Mouse (Mus musculus): ENCODE results near the gene Psma6. TPM values are rescaled to one million over a fixed set of nuclear protein-coding genes. Genes with fewer than 3 reads are reported as not detected.
"Not testable (repeated sequence)": the region's sequence is repeated elsewhere in the genome, so short reads cannot be mapped to it uniquely, and the experiment has no call there.

Psma6 gene
- 433 and 438 TPM in 2 replicates for polyA plus RNA-seq (2014; fragmentation: Nextera tagmentation; extraction: Ambion mirVana)

GRCm38 (mm10) chr12:55384023-55384749 lies at the start of gene Psma6:
Gene Psma6 (plus strand): TSS chr12:55384222.
- H3K4me3 ChIP-seq (ENCODE audit: low read depth, low read length): no peak within 1 kb of the TSS
- H3K4me1 ChIP-seq (replicated peaks; ENCODE audit: control insufficient read depth, insufficient read depth, low read length): no peaks in the 10 kb centered on the region
- no peak within 1 kb of the TSS for H3K4me2 ChIP-seq (ENCODE audit: low read length)
- 74% methylated on average over 10 of the region's 10 CpGs for WGBS
- H3K9ac ChIP-seq (ENCODE audit: low read length): no peak within 1 kb of the TSS
- H3K9me3 ChIP-seq (ENCODE audit: control insufficient read depth, low read length): no peaks in the 10 kb centered on the region
- H3K27ac ChIP-seq (ENCODE audit: low read depth): no peak within 1 kb of the TSS
- DNase-seq (ENCODE audit: low spot score) (no peak), ATAC-seq (replicated peaks; ENCODE audit: low FRiP score, low TSS enrichment, low read depth) (no peak)
- peaks cover 7% of the 10 kb centered on the region; the same call in 1 of the 2 replicates for H3K36me3 ChIP-seq (ENCODE audit: control insufficient read depth, insufficient read depth, low read length)
- H3K27me3 ChIP-seq (replicated peaks; ENCODE audit: control insufficient read depth, insufficient read depth, low read length): no peaks in the 10 kb centered on the region

DNA sequence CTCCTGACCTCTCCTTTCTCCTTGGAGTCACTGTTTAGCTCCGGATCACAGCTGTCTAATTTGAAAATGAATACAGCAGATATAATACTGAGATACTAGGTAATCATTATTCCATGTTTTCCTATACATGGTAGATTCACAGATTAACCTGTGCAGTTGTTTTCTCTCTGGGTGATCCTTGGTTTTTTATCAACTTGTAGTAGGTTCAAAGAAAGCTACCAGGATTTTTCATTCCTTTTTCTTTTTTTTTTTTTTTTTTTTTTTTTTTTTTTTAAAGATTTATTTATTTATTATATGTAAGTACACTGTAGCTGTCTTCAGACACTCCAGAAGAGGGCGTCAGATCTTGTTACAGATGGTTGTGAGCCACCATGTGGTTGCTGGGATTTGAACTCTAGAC lies 45.5 kb upstream of the Psma6 start:
- not testable (repeated sequence) for H3K9ac ChIP-seq (ENCODE audit: low read length); H3K36me3 ChIP-seq (ENCODE audit: control insufficient read depth, insufficient read depth, low read length); H3K4me3 ChIP-seq (ENCODE audit: low read depth, low read length); H3K27me3 ChIP-seq (replicated peaks; ENCODE audit: control insufficient read depth, insufficient read depth, low read length); H3K4me2 ChIP-seq (ENCODE audit: low read length); ATAC-seq (replicated peaks; ENCODE audit: low FRiP score, low TSS enrichment, low read depth); H3K27ac ChIP-seq (ENCODE audit: low read depth); DNase-seq (ENCODE audit: low spot score); H3K4me1 ChIP-seq (replicated peaks; ENCODE audit: control insufficient read depth, insufficient read depth, low read length); H3K9me3 ChIP-seq (ENCODE audit: control insufficient read depth, low read length)
- WGBS: 93% methylated on average over 1 of the region's 2 CpGs

DNA sequence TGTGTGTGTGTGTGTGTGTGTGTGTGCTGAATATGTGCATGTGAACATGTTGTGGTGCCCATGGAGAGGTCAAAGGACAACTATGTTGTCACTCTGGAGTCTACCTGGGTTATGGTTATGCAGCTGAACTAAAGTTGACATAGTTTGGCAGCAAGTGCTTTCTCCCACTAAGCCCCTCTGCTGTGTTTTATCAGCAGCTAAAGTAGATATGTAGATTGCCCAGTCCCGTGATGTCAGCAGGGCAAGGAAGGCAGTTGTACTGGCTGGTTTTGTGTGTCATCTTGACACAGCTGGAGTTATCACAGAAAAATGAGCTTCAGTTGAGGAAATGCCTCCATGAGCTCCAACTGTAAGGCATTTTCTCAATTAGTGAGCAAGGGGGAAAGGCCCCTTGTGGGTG lies 41.0 kb upstream of the Psma6 start:
- H3K9ac ChIP-seq (ENCODE audit: low read length); ATAC-seq (replicated peaks; ENCODE audit: low FRiP score, low TSS enrichment, low read depth); H3K36me3 ChIP-seq (ENCODE audit: control insufficient read depth, insufficient read depth, low read length); H3K4me1 ChIP-seq (replicated peaks; ENCODE audit: control insufficient read depth, insufficient read depth, low read length); DNase-seq (ENCODE audit: low spot score); H3K4me3 ChIP-seq (ENCODE audit: low read depth, low read length); H3K27ac ChIP-seq (ENCODE audit: low read depth); H3K27me3 ChIP-seq (replicated peaks; ENCODE audit: control insufficient read depth, insufficient read depth, low read length); H3K4me2 ChIP-seq (ENCODE audit: low read length); H3K9me3 ChIP-seq (ENCODE audit: control insufficient read depth, low read length): not testable (repeated sequence)
- whole genome bisulfite sequencing: 72% methylated on average over 1 of the region's 1 CpGs

DNA sequence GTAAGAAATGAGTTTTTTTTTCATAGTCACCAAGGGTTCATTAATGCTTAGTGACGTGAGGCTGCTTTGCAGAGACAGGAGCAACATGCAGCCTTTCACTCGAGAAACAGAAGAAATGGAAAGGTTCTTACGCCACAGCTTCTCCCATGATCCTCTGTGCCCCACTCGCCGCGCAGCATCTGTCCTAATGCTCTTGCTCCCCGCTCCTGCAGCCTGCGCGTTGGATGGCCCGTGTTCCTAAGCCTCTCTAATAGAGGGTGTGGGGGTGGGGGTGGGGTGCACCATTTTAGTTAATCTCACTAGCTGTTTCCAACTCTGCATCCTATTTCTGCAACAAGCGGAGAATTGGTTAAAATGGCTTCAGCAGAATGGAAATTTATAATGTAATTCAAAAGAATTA lies 40.0 kb upstream of the Psma6 start:
- no peak overlapping the region for H3K27ac ChIP-seq (ENCODE audit: low read depth)

DNA sequence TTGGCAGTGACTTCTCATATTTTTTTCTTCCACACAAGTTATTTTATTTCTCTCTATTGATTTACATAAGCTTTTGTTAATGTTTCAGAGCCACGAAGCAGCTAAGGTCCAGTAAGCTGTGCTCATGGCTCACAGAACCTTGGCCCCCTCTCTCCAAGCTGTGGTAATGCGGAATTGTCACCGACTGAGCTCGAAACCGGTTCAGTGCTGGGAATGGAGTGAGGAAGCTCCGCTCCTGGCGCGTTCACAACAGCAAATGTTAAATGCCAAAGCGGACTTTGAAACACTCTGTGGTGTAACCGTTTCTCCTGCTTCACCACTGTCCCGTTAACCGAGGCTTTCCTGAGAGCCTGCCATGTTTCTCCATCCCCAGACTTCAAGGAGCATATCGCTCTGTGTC lies 39.4 kb upstream of the Psma6 start:
- H3K9me3 ChIP-seq (ENCODE audit: control insufficient read depth, low read length): no peaks in the 10 kb centered on the region
- H3K27me3 ChIP-seq (replicated peaks; ENCODE audit: control insufficient read depth, insufficient read depth, low read length): no peaks in the 10 kb centered on the region
- no peaks in the 10 kb centered on the region for H3K36me3 ChIP-seq (ENCODE audit: control insufficient read depth, insufficient read depth, low read length)
- no peak for DNase-seq (ENCODE audit: low spot score)
- no peak overlapping the region for H3K9ac ChIP-seq (ENCODE audit: low read length)
- H3K27ac ChIP-seq (ENCODE audit: low read depth): 0 out of 2 replicates have a peak overlapping the region, but pooled peaks have one; percentile 6
- H3K4me1 ChIP-seq (replicated peaks; ENCODE audit: control insufficient read depth, insufficient read depth, low read length): no peaks in the 10 kb centered on the region
- H3K4me3 ChIP-seq (ENCODE audit: low read depth, low read length): no peak overlapping the region
- no peak overlapping the region for H3K4me2 ChIP-seq (ENCODE audit: low read length)
- WGBS: 79% methylated on average over 13 of the region's 13 CpGs
- no peak for ATAC-seq (replicated peaks; ENCODE audit: low FRiP score, low TSS enrichment, low read depth)

More for the DNA sequence above, 40.0 kb upstream of the Psma6 start:
- Histone ChIP-seq H3K36me3 (ENCODE audit: control insufficient read depth, insufficient read depth, low read length) (no peaks in the 10 kb centered on the region), H3K4me1 (replicated peaks; ENCODE audit: control insufficient read depth, insufficient read depth, low read length) (no peaks in the 10 kb centered on the region), H3K27me3 (replicated peaks; ENCODE audit: control insufficient read depth, insufficient read depth, low read length) (no peaks in the 10 kb centered on the region), H3K9me3 (ENCODE audit: control insufficient read depth, low read length) (no peaks in the 10 kb centered on the region), H3K4me3 (ENCODE audit: low read depth, low read length) (no peak overlapping the region), H3K9ac (ENCODE audit: low read length) (no peak overlapping the region), H3K4me2 (ENCODE audit: low read length) (no peak overlapping the region)
- DNase-seq (ENCODE audit: low spot score) (no peak), ATAC-seq (replicated peaks; ENCODE audit: low FRiP score, low TSS enrichment, low read depth) (no peak)
- WGBS: 85% methylated on average over 11 of the region's 11 CpGs

DNA sequence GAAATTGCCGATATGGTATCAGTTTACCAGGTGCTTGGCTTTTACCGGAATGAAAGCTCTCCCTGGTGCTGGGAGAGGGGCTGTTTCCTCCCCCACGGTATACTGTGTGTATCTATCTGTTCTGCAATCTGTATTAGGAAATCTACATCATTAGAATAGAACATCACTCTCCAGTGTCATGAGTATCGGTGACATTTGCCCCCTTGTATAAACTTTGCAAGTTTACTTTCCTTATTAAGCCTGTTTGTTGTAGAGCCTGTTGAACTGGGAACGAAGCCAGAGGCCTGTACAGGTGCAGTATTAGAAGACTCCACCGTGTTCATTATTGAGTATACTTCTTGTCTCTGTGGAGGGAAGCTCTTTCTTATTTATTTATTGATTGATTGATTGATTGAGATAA lies 30.6 kb upstream of the Psma6 start:
- H3K4me1 ChIP-seq (replicated peaks; ENCODE audit: control insufficient read depth, insufficient read depth, low read length): no peaks in the 10 kb centered on the region
- no peak overlapping the region for H3K9ac ChIP-seq (ENCODE audit: low read length)
- H3K9me3 ChIP-seq (ENCODE audit: control insufficient read depth, low read length): no peaks in the 10 kb centered on the region
- no peak overlapping the region for H3K4me2 ChIP-seq (ENCODE audit: low read length)
- WGBS: 45% methylated on average over 6 of the region's 6 CpGs
- no peak for ATAC-seq (replicated peaks; ENCODE audit: low FRiP score, low TSS enrichment, low read depth)
- H3K36me3 ChIP-seq (ENCODE audit: control insufficient read depth, insufficient read depth, low read length): no peaks in the 10 kb centered on the region
- DNase-seq (ENCODE audit: low spot score): no peak
- no peaks in the 10 kb centered on the region for H3K27me3 ChIP-seq (replicated peaks; ENCODE audit: control insufficient read depth, insufficient read depth, low read length)
- H3K27ac ChIP-seq (ENCODE audit: low read depth): no peak overlapping the region
- no peak overlapping the region for H3K4me3 ChIP-seq (ENCODE audit: low read depth, low read length)

- no peak for ATAC-seq (replicated peaks; ENCODE audit: low FRiP score, low TSS enrichment, low read depth)
- no peak overlapping the region for H3K9ac ChIP-seq (ENCODE audit: low read length)
- 62% methylated on average over 4 of the region's 4 CpGs for WGBS
These were observed 29.1 kb upstream of the Psma6 start for GRCm38 (mm10) chr12:55354904-55355303.

DNA sequence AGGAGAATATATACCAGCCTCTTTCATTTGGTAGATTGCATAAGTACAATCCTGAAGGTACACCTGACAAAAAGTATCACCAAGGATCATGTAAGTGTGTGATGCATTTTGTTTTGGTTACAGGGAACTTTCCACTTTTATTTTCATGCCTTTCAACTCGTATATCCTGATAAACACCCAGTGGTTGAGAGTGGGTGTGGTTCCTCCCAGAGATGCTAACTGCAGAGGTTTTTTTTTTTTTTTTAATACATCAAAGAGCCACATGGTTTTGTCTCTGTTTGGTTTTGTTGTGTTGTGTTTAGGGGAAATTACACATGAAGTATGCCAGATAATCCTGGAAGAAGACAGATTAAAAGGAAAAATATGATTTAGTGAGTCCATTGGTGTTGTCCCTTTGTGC lies 26.7 kb upstream of the Psma6 start:
- H3K27ac ChIP-seq (ENCODE audit: low read depth): no peak overlapping the region
- H3K9ac ChIP-seq (ENCODE audit: low read length): no peak overlapping the region
- H3K4me1 ChIP-seq (replicated peaks; ENCODE audit: control insufficient read depth, insufficient read depth, low read length): no peaks in the 10 kb centered on the region
- WGBS: 56% methylated on average over 1 of the region's 1 CpGs
- no peak overlapping the region for H3K4me2 ChIP-seq (ENCODE audit: low read length)
- no peak for ATAC-seq (replicated peaks; ENCODE audit: low FRiP score, low TSS enrichment, low read depth)
- H3K27me3 ChIP-seq (replicated peaks; ENCODE audit: control insufficient read depth, insufficient read depth, low read length): no peaks in the 10 kb centered on the region
- H3K36me3 ChIP-seq (ENCODE audit: control insufficient read depth, insufficient read depth, low read length): no peaks in the 10 kb centered on the region
- H3K9me3 ChIP-seq (ENCODE audit: control insufficient read depth, low read length): no peaks in the 10 kb centered on the region
- DNase-seq (ENCODE audit: low spot score): no peak
- H3K4me3 ChIP-seq (ENCODE audit: low read depth, low read length): no peak overlapping the region

More at GRCm38 (mm10) chr12:55354904-55355303, 29.1 kb upstream of the Psma6 start:
- H3K27me3 ChIP-seq (replicated peaks; ENCODE audit: control insufficient read depth, insufficient read depth, low read length): no peaks in the 10 kb centered on the region
- no peaks in the 10 kb centered on the region for H3K4me1 ChIP-seq (replicated peaks; ENCODE audit: control insufficient read depth, insufficient read depth, low read length)
- no peak for DNase-seq (ENCODE audit: low spot score)
- no peaks in the 10 kb centered on the region for H3K36me3 ChIP-seq (ENCODE audit: control insufficient read depth, insufficient read depth, low read length)
- no peaks in the 10 kb centered on the region for H3K9me3 ChIP-seq (ENCODE audit: control insufficient read depth, low read length)
- no peak overlapping the region for H3K27ac ChIP-seq (ENCODE audit: low read depth)
- no peak overlapping the region for H3K4me2 ChIP-seq (ENCODE audit: low read length)
- no peak overlapping the region for H3K4me3 ChIP-seq (ENCODE audit: low read depth, low read length)

DNA sequence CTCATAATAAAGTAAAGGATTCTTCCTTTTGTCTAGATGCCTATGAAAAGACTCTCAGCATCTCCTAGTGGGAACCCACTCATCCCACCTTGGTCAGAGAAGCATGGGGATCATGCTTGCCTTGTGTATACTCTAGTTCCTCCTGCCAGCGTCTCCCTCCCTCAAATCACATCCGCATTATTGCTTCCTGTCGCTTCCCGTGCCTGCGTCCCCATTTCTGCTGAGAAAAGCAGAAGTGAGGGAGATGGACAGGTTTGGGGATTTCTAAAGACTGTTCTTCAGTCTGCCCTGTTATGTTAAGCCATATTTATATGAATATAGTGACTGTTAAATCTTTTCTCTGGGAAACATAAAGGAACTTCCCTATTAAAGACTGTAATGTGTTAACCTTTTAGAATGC lies 23.1 kb upstream of the Psma6 start:
- Histone ChIP-seq H3K36me3 (ENCODE audit: control insufficient read depth, insufficient read depth, low read length) (no peaks in the 10 kb centered on the region), H3K27me3 (replicated peaks; ENCODE audit: control insufficient read depth, insufficient read depth, low read length) (no peaks in the 10 kb centered on the region), H3K9me3 (ENCODE audit: control insufficient read depth, low read length) (no peaks in the 10 kb centered on the region), H3K4me3 (ENCODE audit: low read depth, low read length) (no peak overlapping the region), H3K4me1 (replicated peaks; ENCODE audit: control insufficient read depth, insufficient read depth, low read length) (no peaks in the 10 kb centered on the region), H3K4me2 (ENCODE audit: low read length) (no peak overlapping the region), H3K9ac (ENCODE audit: low read length) (no peak overlapping the region), H3K27ac (ENCODE audit: low read depth) (no peak overlapping the region)
- ATAC-seq (replicated peaks; ENCODE audit: low FRiP score, low TSS enrichment, low read depth) (no peak), DNase-seq (ENCODE audit: low spot score) (no peak)
- WGBS: 86% methylated on average over 5 of the region's 5 CpGs

All from intestine, embryonic 14.5 days (tissue).